Mouse (Mus musculus) lung, embryonic 14.5 days (tissue): ENCODE measurements around the gene Tmem213. TPM values are rescaled to one million over a fixed set of nuclear protein-coding genes. Genes with fewer than 3 reads are reported as not detected.

Experiments used
- ATAC-seq: fragments of 200-750 bp; cut with Nextera tagmentation; 2 replicates; pipeline ENCODE4 v1.8.0; 2017; ENCODE audit warnings: mild to moderate bottlenecking, moderate TSS enrichment, moderate library complexity; ENCODE audit not compliant: insufficient read depth
- DNase-seq: peaks from one replicate; pipeline ENCODE4 v3.0.0-alpha.2; 2015
- H3K27ac ChIP-seq: fragments of 300-500 bp; sonication (generic); 2 replicates; pipeline ENCODE4 v1.5.1; 2014; ENCODE audit warnings: low read depth, mild to moderate bottlenecking, moderate library complexity
- H3K27me3 ChIP-seq: fragments of 300-500 bp; sonication (generic); 2 replicates; pipeline ENCODE4 v1.6.1; 2014; ENCODE audit warnings: low read length, control low read depth; ENCODE audit not compliant: insufficient read depth
- H3K36me3 ChIP-seq: fragments of 300-500 bp; sonication (generic); 2 replicates; pipeline ENCODE4 v1.6.1; 2014; ENCODE audit warnings: control low read depth; ENCODE audit not compliant: insufficient read depth
- H3K4me1 ChIP-seq: fragments of 300-500 bp; sonication (generic); 2 replicates; pipeline ENCODE4 v1.6.1; 2014; ENCODE audit warnings: antibody characterized with exemption, control low read depth; ENCODE audit not compliant: insufficient read depth
- H3K4me2 ChIP-seq: fragments of 300-500 bp; sonication (generic); 2 replicates; pipeline ENCODE4 v1.6.1; 2014; ENCODE audit warnings: mild to moderate bottlenecking
- H3K4me3 ChIP-seq: fragments of 300-500 bp; sonication (generic); 2 replicates; pipeline ENCODE4 v1.5.1; 2014; ENCODE audit warnings: low read depth, low read length
- H3K9ac ChIP-seq: fragments of 300-500 bp; sonication (generic); 2 replicates; pipeline ENCODE4 v1.6.1; 2014
- H3K9me3 ChIP-seq: fragments of 300-500 bp; sonication (generic); 2 replicates; pipeline ENCODE4 v1.6.1; 2016; ENCODE audit warnings: low read depth, low read length, control low read depth
- CTCF ChIP-seq: IDR thresholded peaks from 2 replicates; pipeline ENCODE4 v1.5.1; 2016; ENCODE audit warnings: antibody characterized with exemption, low read depth
- WGBS: fragments of 180-500 bp; shearing (Covaris S2); extraction: QIAGEN DNeasy Blood & Tissue Kit; methylation state at CpG from one replicate; pipeline ENCODE4 v1.1.7; 2014; 5-methylcytosine and 5-hydroxymethylcytosine counted together
- polyA plus RNA-seq: library from polyadenylated mRNA; unstranded; fragments of >200 nt; fragmentation: Nextera tagmentation; extraction: Ambion mirVana; gene quantifications from 2 replicates; pipeline ENCODE4 v1.2.1, GENCODE M21; 2014

Tmem213 gene
- polyA plus RNA-seq, 1 experiment from 2014 or later = 4.4 TPM

DNA sequence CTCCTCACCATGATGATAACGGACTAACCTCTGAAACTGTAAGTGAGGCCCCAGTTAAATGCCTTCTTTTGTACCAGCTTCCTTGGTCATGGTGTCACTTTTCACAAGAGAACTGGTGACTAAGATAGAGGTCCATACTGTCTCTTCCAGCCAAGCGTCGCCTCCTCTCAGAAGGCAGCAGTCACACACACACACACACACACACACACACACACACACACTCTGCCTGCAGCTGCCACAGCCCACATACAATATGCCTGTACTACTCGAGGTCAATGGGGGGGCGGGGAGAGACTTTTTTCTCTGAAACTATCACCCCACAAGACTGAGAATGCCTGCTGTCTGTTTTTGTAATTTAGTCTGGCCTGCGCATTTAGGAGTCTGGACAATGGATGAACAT is 55.6 kb downstream of the Tmem213 start:
- Histone ChIP-seq H3K36me3 (peaks cover 23% of the 10 kb centered on the region; the same call in 1 of the 2 replicates), H3K4me3 (no peak overlapping the region), H3K4me2 (no peak overlapping the region), H3K27me3 (no peaks in the 10 kb centered on the region), H3K9me3 (no peaks in the 10 kb centered on the region), H3K27ac (no peak overlapping the region), H3K9ac (no peak overlapping the region), H3K4me1 (no peaks in the 10 kb centered on the region)
- 80% methylated on average over 6 of the region's 6 CpGs for WGBS
- DNase-seq (no peak), ATAC-seq (no peak)
- no peak for TF ChIP-seq CTCF

DNA sequence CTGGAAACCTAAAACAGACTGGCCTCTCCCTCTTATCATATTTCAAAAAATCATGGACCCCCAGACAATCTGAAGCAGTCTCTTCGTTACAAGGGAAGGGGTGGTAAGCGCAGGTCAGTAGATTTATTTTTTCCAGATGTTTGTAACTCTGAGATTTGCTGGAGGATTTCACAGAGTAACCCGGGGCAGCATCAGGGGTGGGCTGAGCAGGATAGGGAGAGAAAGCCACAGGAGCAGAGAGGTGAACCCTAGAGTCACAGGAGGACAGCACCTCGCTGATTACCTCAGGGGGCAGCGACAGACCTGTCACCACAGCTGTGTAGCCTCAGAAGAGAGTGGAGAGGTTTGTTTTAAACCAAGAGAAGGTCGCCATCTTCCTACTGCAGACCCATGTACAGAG is 56.3 kb downstream of the Tmem213 start:
- Histone ChIP-seq H3K27ac (no peak overlapping the region), H3K4me1 (no peaks in the 10 kb centered on the region), H3K4me3 (no peak overlapping the region), H3K4me2 (no peak overlapping the region), H3K36me3 (peaks cover 30% of the 10 kb centered on the region; the same call in 1 of the 2 replicates), H3K9me3 (no peaks in the 10 kb centered on the region), H3K9ac (no peak overlapping the region), H3K27me3 (no peaks in the 10 kb centered on the region)
- no peak for ATAC-seq
- no peak for DNase-seq
- 64% methylated on average over 6 of the region's 6 CpGs for WGBS
- no peak for TF ChIP-seq CTCF

Other genes with a start within 250 kb of the Tmem213 start
- 19.4 and 20.0 TPM in 2 replicates for gene Trim24, start 238.4 kb upstream of the Tmem213 start, polyA plus RNA-seq
- gene Svopl, start 62.3 kb upstream of the Tmem213 start, polyA plus RNA-seq = 0.43 and 0.80 TPM in 2 replicates
- gene Atp6v0a4, start 15.3 kb downstream of the Tmem213 start, polyA plus RNA-seq = 0.14 and 0.34 TPM in 2 replicates
- 5.9 and 6.2 TPM in 2 replicates for gene D630045J12Rik, start 144.8 kb downstream of the Tmem213 start, polyA plus RNA-seq
- gene Zc3hav1l, start 190.0 kb downstream of the Tmem213 start, polyA plus RNA-seq = 14.2 and 14.4 TPM in 2 replicates
- 4.7 and 5.7 TPM in 2 replicates for gene Zc3hav1, start 245.3 kb downstream of the Tmem213 start, polyA plus RNA-seq